Mouse (Mus musculus) hindbrain, embryonic 12.5 days (tissue): Measurements from ENCODE around the gene AA467197. TPM values are rescaled to one million over a fixed set of nuclear protein-coding genes. Genes with fewer than 3 reads are reported as not detected.

Experiments
- ATAC-seq: fragments of 200-750 bp; cut with Nextera tagmentation; 2 replicates; pipeline ENCODE4 v1.8.0; 2017; ENCODE audit warnings: moderate TSS enrichment; ENCODE audit not compliant: low FRiP score
- H3K27ac ChIP-seq: fragments of 300-500 bp; sonication (generic); 2 replicates; pipeline ENCODE4 v1.5.1; 2016; ENCODE audit warnings: mild to moderate bottlenecking
- H3K27me3 ChIP-seq: fragments of 300-500 bp; sonication (generic); 2 replicates; pipeline ENCODE4 v1.6.1; 2016; ENCODE audit warnings: mild to moderate bottlenecking
- H3K36me3 ChIP-seq: fragments of 300-500 bp; sonication (generic); 2 replicates; pipeline ENCODE4 v1.6.1; 2016; ENCODE audit warnings: mild to moderate bottlenecking
- H3K4me1 ChIP-seq: fragments of 300-500 bp; sonication (generic); 2 replicates; pipeline ENCODE4 v1.6.1; 2016
- H3K4me2 ChIP-seq: fragments of 300-500 bp; sonication (generic); replicated peaks from 2 replicates; pipeline ENCODE4 v1.6.1; 2016; ENCODE audit warnings: mild to moderate bottlenecking
- H3K4me3 ChIP-seq: fragments of 300-500 bp; sonication (generic); 2 replicates; pipeline ENCODE4 v1.5.1; 2016; ENCODE audit warnings: mild to moderate bottlenecking
- H3K9ac ChIP-seq: fragments of 300-500 bp; sonication (generic); 2 replicates; pipeline ENCODE4 v1.6.1; 2016; ENCODE audit warnings: mild to moderate bottlenecking, moderate library complexity
- H3K9me3 ChIP-seq: fragments of 300-500 bp; sonication (generic); replicated peaks from 2 replicates; pipeline ENCODE4 v1.6.1; 2016; ENCODE audit warnings: mild to moderate bottlenecking
- WGBS: fragments of 180-500 bp; shearing (Covaris S2); methylation state at CpG from one replicate; pipeline ENCODE4 v1.1.7; 2016; 5-methylcytosine and 5-hydroxymethylcytosine counted together
- polyA plus RNA-seq: library from polyadenylated mRNA; unstranded; fragments of >200 nt; fragmentation: Nextera tagmentation; extraction: Ambion mirVana; gene quantifications from 2 replicates; pipeline ENCODE4 v1.2.1, GENCODE M21; 2016

The AA467197 gene
- polyA plus RNA-seq, 1 experiment from 2014 or later, result 0.84 TPM

DNA sequence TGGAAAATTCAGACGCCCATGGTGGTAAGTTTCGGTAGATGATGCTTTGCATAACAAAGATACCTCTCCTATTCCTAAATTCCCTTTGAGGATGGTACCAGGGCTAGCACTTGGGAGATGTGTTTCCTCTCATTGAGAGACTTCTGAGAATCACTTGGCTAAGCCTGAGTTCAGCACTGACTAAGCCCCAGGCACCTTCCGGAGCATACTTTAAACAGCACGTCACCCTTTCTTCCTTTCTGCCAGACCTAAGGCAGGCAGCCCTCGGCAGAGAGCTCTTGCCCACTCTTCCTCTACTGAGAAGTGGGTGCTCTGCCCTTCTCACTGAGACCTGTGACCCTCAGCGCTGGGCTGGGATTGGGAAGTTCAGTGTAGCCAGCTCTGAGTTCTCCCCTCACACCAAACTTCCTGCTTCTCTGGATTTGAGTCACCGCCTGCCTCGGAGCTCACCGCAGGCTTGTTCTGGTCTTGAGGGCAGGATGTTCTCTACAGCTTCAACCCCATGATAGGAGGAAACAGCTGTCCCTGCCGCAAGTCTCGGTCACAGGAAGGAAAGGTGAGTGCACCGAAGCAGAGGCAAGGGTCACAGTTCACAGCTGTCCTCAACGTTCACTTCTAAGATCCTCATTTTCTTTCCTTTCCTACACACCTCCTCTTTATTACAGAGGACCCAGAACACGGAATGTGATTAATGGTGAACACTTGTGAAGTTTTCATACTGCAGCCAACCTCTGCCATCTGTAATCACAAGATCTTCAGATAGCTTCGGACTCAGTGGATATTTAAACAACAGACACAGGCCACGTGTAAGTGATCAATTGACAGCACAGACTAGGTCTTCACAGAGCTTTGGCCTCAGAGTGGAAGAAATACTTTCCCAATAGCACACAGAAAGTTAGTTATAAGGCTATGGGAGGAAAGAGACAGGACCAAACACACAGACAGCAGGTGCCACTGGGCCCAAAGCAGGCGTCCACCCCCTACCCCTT lies 15.6 kb downstream of the AA467197 start:
- Histone ChIP-seq H3K36me3 (no peaks in the 10 kb centered on the region), H3K9me3 (no peaks in the 10 kb centered on the region), H3K9ac (no peak overlapping the region), H3K27me3 (no peaks in the 10 kb centered on the region), H3K27ac (no peak overlapping the region), H3K4me3 (no peak overlapping the region), H3K4me2 (no peak overlapping the region), H3K4me1 (no peaks in the 10 kb centered on the region)
- 72% methylated on average over 17 of the region's 17 CpGs for WGBS
- ATAC-seq, result no peak

GRCm38 (mm10) chr2:122656052-122656451 lies 19.3 kb downstream of the AA467197 start:
- WGBS, result 63% methylated on average over 2 of the region's 2 CpGs
- Histone ChIP-seq H3K36me3 (no peaks in the 10 kb centered on the region), H3K4me1 (no peaks in the 10 kb centered on the region), H3K9me3 (no peaks in the 10 kb centered on the region), H3K4me2 (no peak overlapping the region), H3K27me3 (no peaks in the 10 kb centered on the region), H3K27ac (no peak overlapping the region), H3K9ac (no peak overlapping the region), H3K4me3 (no peak overlapping the region)
- ATAC-seq, result no peak

DNA sequence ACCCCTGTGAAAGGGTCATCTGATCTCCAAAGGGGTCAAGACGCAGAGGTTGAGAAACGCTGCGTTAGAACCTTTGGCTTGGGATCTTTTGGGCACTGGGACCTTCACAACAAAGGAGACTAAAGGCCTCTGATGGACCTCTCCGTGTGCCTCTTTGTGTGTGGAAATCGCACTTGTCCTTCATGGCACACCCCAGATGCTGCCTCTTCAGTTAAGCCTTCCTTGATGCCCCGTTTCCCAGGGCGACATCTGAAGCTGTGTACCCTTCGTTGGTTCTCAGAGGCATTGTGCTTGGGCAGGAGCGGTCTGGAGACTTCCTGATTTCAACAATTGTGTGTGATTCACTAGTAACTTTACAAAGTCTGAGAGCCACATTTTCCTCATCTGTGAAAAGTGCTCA lies 20.0 kb downstream of the AA467197 start:
- Histone ChIP-seq H3K9me3 (no peaks in the 10 kb centered on the region), H3K4me1 (no peaks in the 10 kb centered on the region), H3K9ac (no peak overlapping the region), H3K4me2 (no peak overlapping the region), H3K36me3 (no peaks in the 10 kb centered on the region), H3K27ac (no peak overlapping the region), H3K4me3 (no peak overlapping the region), H3K27me3 (no peaks in the 10 kb centered on the region)
- WGBS, result 73% methylated on average over 9 of the region's 9 CpGs
- ATAC-seq, result no peak

GRCm38 (mm10) chr2:122657707-122658524 lies 21.1 kb downstream of the AA467197 start:
- Histone ChIP-seq H3K27me3 (no peaks in the 10 kb centered on the region), H3K4me2 (no peak overlapping the region), H3K36me3 (no peaks in the 10 kb centered on the region), H3K9ac (no peak overlapping the region), H3K27ac (no peak overlapping the region), H3K4me3 (no peak overlapping the region), H3K9me3 (no peaks in the 10 kb centered on the region), H3K4me1 (no peaks in the 10 kb centered on the region)
- 91% methylated on average over 11 of the region's 11 CpGs for WGBS
- ATAC-seq, result no peak

GRCm38 (mm10) chr2:122659825-122660224 lies 23.0 kb downstream of the AA467197 start:
- H3K9ac ChIP-seq, result no peak overlapping the region
- H3K4me3 ChIP-seq, result no peak overlapping the region
- no peaks in the 10 kb centered on the region for H3K4me1 ChIP-seq
- H3K9me3 ChIP-seq, result no peaks in the 10 kb centered on the region
- no peak overlapping the region for H3K27ac ChIP-seq
- H3K36me3 ChIP-seq, result no peaks in the 10 kb centered on the region
- ATAC-seq, result no peak
- no peak overlapping the region for H3K4me2 ChIP-seq
- H3K27me3 ChIP-seq, result no peaks in the 10 kb centered on the region
- WGBS, result 83% methylated on average over 7 of the region's 7 CpGs

- Histone ChIP-seq H3K27me3 (peaks cover 2% of the 10 kb centered on the region; the same call in 1 of the 2 replicates), H3K4me1 (no peaks in the 10 kb centered on the region), H3K36me3 (no peaks in the 10 kb centered on the region), H3K27ac (no peak overlapping the region), H3K4me2 (no peak overlapping the region), H3K9me3 (no peaks in the 10 kb centered on the region), H3K9ac (no peak overlapping the region), H3K4me3 (no peak overlapping the region)
- WGBS, result 63% methylated on average over 6 of the region's 6 CpGs
- ATAC-seq, result no peak
These were observed 28.6 kb downstream of the AA467197 start for GRCm38 (mm10) chr2:122665253-122665972.

DNA sequence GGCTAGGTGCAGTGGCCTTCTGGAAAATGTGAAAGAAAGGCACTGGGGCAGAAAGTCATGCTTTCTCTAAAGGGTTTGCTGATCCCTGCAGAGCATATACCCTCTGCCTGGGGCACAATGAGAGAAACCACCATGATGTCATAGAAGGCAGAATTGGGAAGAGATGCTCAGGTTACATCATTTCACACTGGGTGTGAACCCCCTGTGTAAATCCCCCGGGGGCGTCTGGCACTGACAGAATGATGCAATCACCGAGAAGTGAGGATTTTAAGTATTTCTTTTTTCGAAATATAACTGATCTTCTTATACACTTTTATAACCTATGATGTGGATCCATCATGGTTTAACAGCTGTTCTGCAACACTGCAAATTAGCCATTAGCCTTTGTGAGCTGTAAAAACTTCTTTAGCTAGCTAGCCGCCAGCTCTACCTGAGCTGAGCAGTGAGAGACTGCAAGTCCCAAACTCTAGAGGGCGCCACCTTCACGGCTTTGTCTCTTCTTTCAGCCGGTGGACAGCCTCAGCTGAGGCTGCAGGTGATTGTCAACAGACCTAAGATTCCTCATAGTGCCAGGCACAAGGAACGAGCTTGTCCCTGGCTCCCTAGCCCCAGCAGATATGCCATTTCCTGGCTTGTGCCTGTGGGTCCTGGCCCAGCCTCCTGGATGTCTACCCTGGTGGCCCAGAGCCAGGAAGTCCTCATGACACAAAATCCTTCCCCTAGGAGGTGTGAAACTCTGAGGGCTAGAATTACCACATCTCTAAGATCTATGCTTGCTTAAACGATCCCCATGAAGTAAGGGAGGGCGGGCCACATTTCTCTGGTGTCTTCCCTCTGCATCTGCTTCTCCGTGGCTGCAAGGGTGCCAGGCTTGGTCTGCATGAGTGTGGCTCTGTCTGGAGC lies 29.4 kb downstream of the AA467197 start:
- ATAC-seq, result no peak
- Histone ChIP-seq H3K27me3 (peaks cover 2% of the 10 kb centered on the region; the same call in 1 of the 2 replicates), H3K4me3 (no peak overlapping the region), H3K9me3 (no peaks in the 10 kb centered on the region), H3K4me1 (no peaks in the 10 kb centered on the region), H3K4me2 (no peak overlapping the region), H3K9ac (no peak overlapping the region), H3K27ac (no peak overlapping the region), H3K36me3 (no peaks in the 10 kb centered on the region)
- 53% methylated on average over 12 of the region's 12 CpGs for WGBS

DNA sequence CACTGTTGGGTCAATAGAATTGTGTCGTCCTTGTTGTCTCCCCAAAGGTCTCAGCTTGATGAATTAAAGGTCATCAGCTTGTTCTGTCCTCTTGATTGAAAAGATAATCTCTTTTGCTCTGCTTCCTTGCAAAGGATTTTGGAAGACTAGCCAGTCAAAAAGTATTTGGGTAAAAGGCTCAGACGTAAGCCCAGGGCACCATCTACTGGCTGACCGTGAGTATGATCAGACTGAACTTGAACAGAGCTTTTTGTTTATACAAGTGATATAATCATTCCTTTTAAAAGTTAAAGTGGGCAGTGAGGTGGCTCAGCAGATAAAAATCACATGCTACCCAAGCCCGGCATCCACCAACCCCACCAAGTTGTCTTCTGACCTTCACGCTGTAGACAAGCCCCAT lies 31.1 kb downstream of the AA467197 start:
- H3K27ac ChIP-seq, result no peak overlapping the region
- WGBS, result 47% methylated on average over 5 of the region's 5 CpGs
- H3K4me2 ChIP-seq, result no peak overlapping the region
- ATAC-seq, result no peak
- H3K36me3 ChIP-seq, result no peaks in the 10 kb centered on the region
- H3K27me3 ChIP-seq, result peaks cover 2% of the 10 kb centered on the region; the same call in 1 of the 2 replicates
- no peaks in the 10 kb centered on the region for H3K9me3 ChIP-seq
- H3K4me1 ChIP-seq, result no peaks in the 10 kb centered on the region
- no peak overlapping the region for H3K9ac ChIP-seq
- H3K4me3 ChIP-seq, result no peak overlapping the region

- peak; percentile 29; the same call in 1 of the 2 replicates for ATAC-seq
These were observed 34.9 kb downstream of the AA467197 start for GRCm38 (mm10) chr2:122671714-122672113.

DNA sequence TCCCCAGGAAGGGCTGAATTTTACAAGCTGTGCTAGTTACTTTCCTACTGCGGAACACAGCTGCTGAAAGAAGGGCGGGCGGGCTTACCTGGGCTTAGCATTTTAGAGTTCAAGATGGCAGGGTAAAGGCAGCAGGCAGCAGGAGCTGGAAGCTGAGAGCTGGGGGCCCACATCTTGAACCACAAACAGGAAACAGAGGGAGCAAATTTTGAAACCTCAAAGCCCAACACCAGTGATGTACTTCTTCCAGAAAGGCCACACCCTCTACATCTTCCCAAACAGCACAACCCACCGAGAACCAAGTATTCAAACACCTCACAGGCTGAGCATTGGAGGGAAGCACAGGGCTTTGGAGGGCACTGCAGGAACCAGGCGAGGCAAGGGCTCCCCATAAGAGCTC lies 36.1 kb downstream of the AA467197 start:
- Histone ChIP-seq H3K9me3 (no peaks in the 10 kb centered on the region), H3K4me3 (no peak overlapping the region), H3K4me1 (no peaks in the 10 kb centered on the region), H3K9ac (no peak overlapping the region), H3K4me2 (no peak overlapping the region), H3K27me3 (peaks cover 2% of the 10 kb centered on the region; the same call in 1 of the 2 replicates), H3K36me3 (no peaks in the 10 kb centered on the region), H3K27ac (no peak overlapping the region)
- no peak for ATAC-seq
- 74% methylated on average over 5 of the region's 5 CpGs for WGBS

More at GRCm38 (mm10) chr2:122671714-122672113, 34.9 kb downstream of the AA467197 start:
- WGBS, result 74% methylated on average over 5 of the region's 5 CpGs
- Histone ChIP-seq H3K36me3 (no peaks in the 10 kb centered on the region), H3K4me2 (no peak overlapping the region), H3K9ac (no peak overlapping the region), H3K27me3 (peaks cover 2% of the 10 kb centered on the region; the same call in 1 of the 2 replicates), H3K4me1 (no peaks in the 10 kb centered on the region), H3K9me3 (no peaks in the 10 kb centered on the region), H3K27ac (no peak overlapping the region), H3K4me3 (no peak overlapping the region)

DNA sequence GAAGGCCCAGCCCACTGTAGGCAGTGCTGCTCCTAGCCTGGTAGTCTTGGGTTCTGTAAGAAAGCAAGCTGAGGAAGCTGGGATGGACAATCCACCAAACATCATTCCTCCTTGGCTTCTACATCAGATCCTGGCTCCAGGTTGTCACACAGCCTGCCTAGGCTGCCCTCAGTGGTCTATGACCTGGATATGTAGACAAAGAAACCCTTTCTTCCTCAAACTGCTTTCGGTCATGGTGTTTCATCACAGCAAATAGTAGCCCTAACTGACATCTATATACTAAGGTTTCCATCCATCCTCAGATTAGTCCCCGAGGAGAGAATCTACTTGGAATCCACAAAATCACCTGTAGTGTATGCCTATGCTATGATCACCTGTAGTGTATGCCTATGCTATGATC lies 38.3 kb downstream of the AA467197 start:
- H3K36me3 ChIP-seq, result no peaks in the 10 kb centered on the region
- 97% methylated on average over 2 of the region's 2 CpGs for WGBS
- no peaks in the 10 kb centered on the region for H3K9me3 ChIP-seq
- no peaks in the 10 kb centered on the region for H3K27me3 ChIP-seq
- H3K4me1 ChIP-seq, result no peaks in the 10 kb centered on the region
- H3K9ac ChIP-seq, result no peak overlapping the region
- H3K4me3 ChIP-seq, result no peak overlapping the region
- H3K4me2 ChIP-seq, result no peak overlapping the region
- no peak overlapping the region for H3K27ac ChIP-seq
- no peak for ATAC-seq
